Mouse (Mus musculus): Measurements from ENCODE around the gene Dok1. TPM values are rescaled to one million over a fixed set of nuclear protein-coding genes. Genes with fewer than 3 reads are reported as not detected.

Gene Dok1
- total RNA-seq, 2 experiments from 2014 or later, result 2.8 to 4.3 TPM

- no peak for DNase-seq
- intact Hi-C loops (cut with DNase I), result no loop called here
Measured at GRCm38 (mm10) chr6:82987411-82987971, 45.8 kb downstream of the Dok1 start.

Small RNA genes within 50 kb of the gene (microRNA-seq; reads per million reads assigned to microRNA genes)
- 0 reads per million in 2 experiments for gene Mir7040 (ENCODE audit: borderline number of aligned reads in 2 of 2)

Other genes starting within 250 kb of the Dok1 start
- gene Sema4f, start 93.7 kb downstream of the Dok1 start, total RNA-seq (2021), result under 1 TPM; 0.22 TPM
- not detected for gene M1ap, start 86.6 kb downstream of the Dok1 start, total RNA-seq (2021)
- gene Loxl3, start 702 bp upstream of the Dok1 start, total RNA-seq (2021), result 1 to 10 TPM; 2.9 to 3.1 TPM
- gene Aup1, start 21.1 kb upstream of the Dok1 start, total RNA-seq (2021), result 10 to 100 TPM; 78.1 to 82.2 TPM
- 10 to 100 TPM; 34.2 to 35.4 TPM for gene Htra2, start 21.8 kb upstream of the Dok1 start, total RNA-seq (2021)
- gene Dqx1, start 24.4 kb upstream of the Dok1 start, total RNA-seq (2021), result under 1 TPM; 0.65 to 0.89 TPM
- gene Tlx2, start 36.8 kb upstream of the Dok1 start, total RNA-seq (2021), result not detected
- 10 to 100 TPM in 1 of 2 experiments, 1 to 10 TPM in 1; 8.6 to 10.1 TPM for gene Pcgf1, start 44.4 kb upstream of the Dok1 start, total RNA-seq (2021)
- 1 to 10 TPM in 1 of 2 experiments, under 1 TPM in 1; 0.68 to 1.1 TPM for gene Lbx2, start 52.9 kb upstream of the Dok1 start, total RNA-seq (2021)
- gene Ccdc142, start 68.1 kb upstream of the Dok1 start, total RNA-seq (2021), result 1 to 10 TPM; 1.4 to 1.5 TPM
- gene Gm42688, start 68.1 kb upstream of the Dok1 start, total RNA-seq (2021), result 1 to 10 TPM; 1.1 to 1.4 TPM
- 100 to 1,000 TPM; 123 to 132 TPM for gene Mrpl53, start 75.6 kb upstream of the Dok1 start, total RNA-seq (2021)
- 1 to 10 TPM; 8.2 to 8.8 TPM for gene Mogs, start 82.0 kb upstream of the Dok1 start, total RNA-seq (2021)
- gene Wbp1, start 88.1 kb upstream of the Dok1 start, total RNA-seq (2021), result 10 to 100 TPM; 71.0 to 71.7 TPM
- gene Ino80b, start 92.0 kb upstream of the Dok1 start, total RNA-seq (2021), result 10 to 100 TPM; 14.5 to 16.0 TPM
- gene Rtkn, start 102.0 kb upstream of the Dok1 start, total RNA-seq (2021), result 1 to 10 TPM; 4.6 to 5.5 TPM
- gene Wdr54, start 122.9 kb upstream of the Dok1 start, total RNA-seq (2021), result 1 to 10 TPM; 1.4 to 1.5 TPM
- gene 1700003E16Rik, start 122.9 kb upstream of the Dok1 start, total RNA-seq (2021), result under 1 TPM; 0.16 to 0.39 TPM
- gene Dctn1, start 132.4 kb upstream of the Dok1 start, total RNA-seq (2021), result 100 to 1,000 TPM; 137 to 139 TPM
- not detected for gene Slc4a5, start 186.4 kb upstream of the Dok1 start, total RNA-seq (2021)